Mouse (Mus musculus): ENCODE measurements at regions not wholly inside any gene's neighbourhood (a gene's known extent, or its start where the extent isn't known, plus 50 kb on each side); places are given as distances from the start of the nearest gene placed in this dataset.

GRCm38 (mm10) chr9:50408845-50409244 is 64.1 kb upstream of the Rpl10-ps3 start:
- TF ChIP-seq CTCF (conservative IDR thresholded peaks at IDR 0.05; ENCODE audit: low read length) (no peak), NANOG (IDR thresholded peaks at IDR 0.05; ENCODE audit: borderline replicate concordance, low read length) (no peak), POU5F1 (IDR thresholded peaks at IDR 0.05; ENCODE audit: borderline replicate concordance, low read length) (no peak)
